Mouse (Mus musculus) CH12.LX (cell line): ENCODE results near the gene Me1. TPM values are rescaled to one million over a fixed set of nuclear protein-coding genes. Genes with fewer than 3 reads are reported as not detected.

Experiments used
- DNase-seq: peaks from one replicate; pipeline ENCODE4 v3.0.0-alpha.2; 2013; ENCODE audit errors: extremely low read depth
- H3K27ac ChIP-seq: 2 replicates; pipeline ENCODE4 v1.5.1; 2012; ENCODE audit warnings: low read depth, mild to moderate bottlenecking, control low read depth, moderate library complexity; ENCODE audit not compliant: insufficient read depth
- H3K27me3 ChIP-seq: replicated peaks from 2 replicates; pipeline ENCODE3; 2012; ENCODE audit warnings: inconsistent platforms
- H3K36me3 ChIP-seq, 2 experiments: replicated peaks in 1 of 2; 2 replicates each; pipeline versions ENCODE3 to v1.6.1; 2012; ENCODE audit warnings: inconsistent platforms in 1 of 2, low read length in 1 of 2, mild to moderate bottlenecking in 1 of 2, mixed read lengths in 1 of 2, moderate library complexity in 1 of 2; ENCODE audit not compliant: control insufficient read depth in 1 of 2, insufficient read depth in 1 of 2
- H3K4me1 ChIP-seq, 2 experiments: 2 replicates each; pipeline ENCODE4 v1.6.1; 2012; ENCODE audit warnings: inconsistent platforms in 1 of 2, moderate library complexity in 1 of 2; ENCODE audit not compliant: insufficient read depth in 2 of 2, control insufficient read depth in 1 of 2
- H3K4me2 ChIP-seq: 2 replicates; pipeline ENCODE4 v1.6.1; 2012; ENCODE audit warnings: low read depth, mild to moderate bottlenecking, control low read depth; ENCODE audit not compliant: poor library complexity, insufficient read depth, severe bottlenecking
- H3K4me3 ChIP-seq, 3 experiments: fragments of 150-350 bp in 1 of 3; sonication (generic) in 1 of 3; replicated peaks in 1 of 3; 2 replicates each; pipeline versions ENCODE3 to v1.5.1; 2011 to 2012; ENCODE audit warnings: low read depth in 2 of 3, low read length in 2 of 3, mild to moderate bottlenecking in 2 of 3, moderate library complexity in 2 of 3, control low read depth in 1 of 3, improper control_type of control experiment in 1 of 3, inconsistent platforms in 1 of 3, mixed read lengths in 1 of 3; ENCODE audit not compliant: poor library complexity in 1 of 3
- H3K79me2 ChIP-seq: replicated peaks from 2 replicates; pipeline ENCODE4 v1.6.1; 2012; ENCODE audit warnings: mild to moderate bottlenecking, moderate library complexity; ENCODE audit not compliant: control insufficient read depth, poor library complexity, insufficient read depth, severe bottlenecking; ENCODE audit errors: extremely low read depth
- H3K9ac ChIP-seq: 2 replicates; pipeline ENCODE4 v1.6.1; 2012; ENCODE audit warnings: low read depth, mild to moderate bottlenecking, control low read depth, moderate library complexity; ENCODE audit not compliant: insufficient read depth
- H3K9me3 ChIP-seq: replicated peaks from 2 replicates; pipeline ENCODE3; 2012; ENCODE audit warnings: low read length, inconsistent platforms, mixed read lengths
- CHD2 ChIP-seq: IDR thresholded peaks from 2 replicates; pipeline ENCODE4 v1.6.1; 2011; ENCODE audit warnings: low read length, improper control_type of control experiment
- CTCF ChIP-seq, 2 experiments: IDR thresholded peaks in 1 of 2; conservative IDR thresholded peaks in 1 of 2; 2 replicates each; pipeline ENCODE4 v1.5.1; 2011 to 2012; ENCODE audit warnings: low read depth in 2 of 2, low read length in 2 of 2, improper control_type of control experiment in 1 of 2, inconsistent platforms in 1 of 2, mild to moderate bottlenecking in 1 of 2, moderate library complexity in 1 of 2
- ELF1 ChIP-seq: IDR thresholded peaks from 2 replicates; pipeline ENCODE4 v1.6.1; 2014; ENCODE audit warnings: low read depth, mild to moderate bottlenecking, inconsistent platforms, low read length, improper control_type of control experiment
- GABPA ChIP-seq: IDR thresholded peaks from 2 replicates; pipeline ENCODE4 v1.6.1; 2012; ENCODE audit warnings: low read depth, low read length, improper control_type of control experiment, inconsistent platforms; ENCODE audit not compliant: insufficient replicate concordance
- HCFC1 ChIP-seq: IDR thresholded peaks from 2 replicates; pipeline ENCODE4 v1.6.1; 2012; ENCODE audit warnings: low read depth, mild to moderate bottlenecking, inconsistent platforms, low read length, improper control_type of control experiment
- MAZ ChIP-seq: IDR thresholded peaks from 2 replicates; pipeline ENCODE4 v1.6.1; 2012; ENCODE audit warnings: low read depth, mild to moderate bottlenecking, inconsistent platforms, low read length, improper control_type of control experiment, moderate library complexity
- MEF2A ChIP-seq: IDR thresholded peaks from 2 replicates; pipeline ENCODE4 v1.6.1; 2014; ENCODE audit warnings: low read depth, mild to moderate bottlenecking, inconsistent platforms, low read length, improper control_type of control experiment, borderline replicate concordance
- MXI1 ChIP-seq: IDR thresholded peaks from 2 replicates; pipeline ENCODE4 v1.6.1; 2011; ENCODE audit warnings: mild to moderate bottlenecking, low read depth, low read length, improper control_type of control experiment
- MYC ChIP-seq: IDR thresholded peaks from 2 replicates; pipeline ENCODE4 v1.6.1; 2011; ENCODE audit warnings: low read depth, mild to moderate bottlenecking, improper control_type of control experiment, low read length
- PAX5 ChIP-seq: IDR thresholded peaks from 2 replicates; pipeline ENCODE4 v1.6.1; 2012; ENCODE audit warnings: low read length, inconsistent platforms, mixed read lengths
- POLR2A ChIP-seq: IDR thresholded peaks from 2 replicates; pipeline ENCODE4 v1.6.1; 2011; ENCODE audit warnings: low read depth, mild to moderate bottlenecking, improper control_type of control experiment, low read length
- POLR2AphosphoS2 ChIP-seq: IDR thresholded peaks from 2 replicates; pipeline ENCODE4 v1.6.1; 2011; ENCODE audit warnings: low read depth, low read length, improper control_type of control experiment
- SMC3 ChIP-seq: IDR thresholded peaks from 2 replicates; pipeline ENCODE4 v1.6.1; 2011; ENCODE audit warnings: low read depth, low read length, improper control_type of control experiment
- TCF12 ChIP-seq: IDR thresholded peaks from 2 replicates; pipeline ENCODE4 v1.6.1; 2014; ENCODE audit warnings: low read depth, mild to moderate bottlenecking, inconsistent platforms, low read length, improper control_type of control experiment
- ZC3H11A ChIP-seq: IDR thresholded peaks from 2 replicates; pipeline ENCODE4 v1.6.1; 2012; ENCODE audit warnings: low read depth, mild to moderate bottlenecking, inconsistent platforms, low read length, improper control_type of control experiment
- dilution Hi-C: fragments of 300-500 bp; cut with MboI; formaldehyde crosslinking; loops from 2 replicates; pipeline ENCODE4 v1.14.3; 2020; ENCODE audit warnings: low sequenced_read_pairs; ENCODE audit not compliant: extremely low pct_unique_long_range_greater_than_20kb, extremely low pct_ligation_motif_present
- in situ Hi-C: fragments of 300-500 bp; cut with MboI; formaldehyde crosslinking; loops from 3 replicates; pipeline ENCODE4 v1.14.3; 2019; ENCODE audit warnings: low sequenced_read_pairs, low pct_ligation_motif_present, low pct_unique_long_range_greater_than_20kb, mixed read lengths
- polyA plus RNA-seq: library from polyadenylated mRNA; unstranded; fragments of >175 nt; gene quantifications from 2 replicates; pipeline ENCODE4 v1.2.1, GENCODE M21; 2012; ENCODE audit warnings: low read depth; ENCODE audit not compliant: insufficient read length
- total RNA-seq, 2 experiments: library from RNA; depleted of rRNA; stranded (reverse); fragments of 300-350 nt in 1 of 2; fragments of >200 nt in 1 of 2; gene quantifications; 2 replicates each; pipeline ENCODE4 v1.2.3; 2012 to 2014

The Me1 gene
- total and polyA plus RNA-seq, 3 experiments, result 9.4 to 39.9 (median 16.7) TPM

DNA sequence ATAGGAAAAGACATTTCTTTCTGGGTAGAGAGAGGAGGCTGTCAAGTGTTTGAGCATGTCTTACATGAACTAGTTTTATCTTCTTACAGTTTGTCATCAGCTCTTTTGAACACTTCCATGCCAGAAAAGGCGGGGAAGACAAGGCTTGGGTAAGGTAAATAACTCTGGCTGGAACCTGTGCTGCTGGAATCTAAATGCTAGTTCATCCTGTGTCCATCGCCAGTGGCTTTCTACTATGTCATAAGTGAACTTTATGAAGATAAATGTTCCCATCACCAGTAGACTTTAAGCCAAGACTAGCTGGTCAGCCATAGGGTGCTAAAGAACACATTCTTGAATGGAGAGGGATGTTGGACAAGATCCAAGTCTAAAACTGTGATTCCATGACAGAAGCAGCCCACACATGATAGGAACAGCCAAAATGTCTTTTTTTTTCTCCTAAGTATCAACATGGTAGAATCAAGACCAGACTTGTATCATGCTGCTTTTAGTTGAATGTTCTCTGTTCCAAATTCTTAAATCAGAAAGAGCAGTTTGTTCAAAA is 14.4 kb upstream of the Me1 start:
- no peaks in the 10 kb centered on the region for H3K9me3 ChIP-seq
- H3K27me3 ChIP-seq, result no peaks in the 10 kb centered on the region
- no peaks in the 10 kb centered on the region for H3K79me2 ChIP-seq
- no peak overlapping the region for H3K9ac ChIP-seq
- no peak overlapping the region for H3K27ac ChIP-seq
- dilution Hi-C loops, result no loop called here
- TF ChIP-seq CTCF (conservative IDR thresholded peaks at IDR 0.05 in 1 of 2, IDR thresholded peaks at IDR 0.05 in 1 of 2; ENCODE audit: low read depth in 2 of 2, low read length in 2 of 2), result no peak
- no peak for DNase-seq
- no peak overlapping the region for H3K4me2 ChIP-seq
- H3K4me3 ChIP-seq, result no peak overlapping the region
- no peaks in the 10 kb centered on the region; a peak in 1 of 4 replicates for H3K4me1 ChIP-seq
- H3K36me3 ChIP-seq, result no peaks in the 10 kb centered on the region
- in situ Hi-C loops, result no loop called here

DNA sequence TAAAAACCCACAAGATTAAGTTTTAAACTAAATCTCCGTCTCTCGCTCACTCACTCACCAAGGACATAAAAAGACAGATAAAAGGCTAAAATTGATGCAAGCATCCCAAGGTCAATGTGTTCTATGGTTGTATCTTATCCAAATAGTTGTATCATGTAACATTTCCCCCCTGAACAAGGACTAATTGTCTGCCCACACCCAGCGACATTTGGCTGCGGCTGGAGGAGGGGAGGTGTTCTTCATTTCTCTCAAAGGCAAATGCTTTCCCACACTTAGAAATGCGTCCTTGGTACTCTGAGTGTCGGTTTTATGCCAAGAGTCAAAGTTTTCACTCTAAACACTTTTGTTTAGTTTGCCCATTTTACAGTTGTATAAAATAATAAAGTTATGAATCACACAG is 13.2 kb upstream of the Me1 start:
- no peak overlapping the region for H3K4me3 ChIP-seq
- H3K9me3 ChIP-seq, result no peaks in the 10 kb centered on the region
- H3K27me3 ChIP-seq, result no peaks in the 10 kb centered on the region
- H3K9ac ChIP-seq, result no peak overlapping the region
- no peak overlapping the region for H3K4me2 ChIP-seq
- no peaks in the 10 kb centered on the region; a peak in 1 of 4 replicates for H3K4me1 ChIP-seq
- H3K27ac ChIP-seq, result no peak overlapping the region
- no peak for DNase-seq
- in situ Hi-C loops, result no loop called here
- TF ChIP-seq MXI1 (no peak), GABPA (no peak), MEF2A (no peak), CHD2 (no peak), HCFC1 (no peak), MAZ (no peak), CTCF (conservative IDR thresholded peaks at IDR 0.05 in 1 of 2, IDR thresholded peaks at IDR 0.05 in 1 of 2; ENCODE audit: low read depth in 2 of 2, low read length in 2 of 2) (no peak), PAX5 (no peak), TCF12 (no peak), POLR2A (no peak), POLR2AphosphoS2 (no peak), ZC3H11A (no peak)
- TF ChIP-seq, all 38 proteins: peak for 0
- no peaks in the 10 kb centered on the region for H3K36me3 ChIP-seq
- dilution Hi-C loops, result no loop called here
- H3K79me2 ChIP-seq, result no peaks in the 10 kb centered on the region

DNA sequence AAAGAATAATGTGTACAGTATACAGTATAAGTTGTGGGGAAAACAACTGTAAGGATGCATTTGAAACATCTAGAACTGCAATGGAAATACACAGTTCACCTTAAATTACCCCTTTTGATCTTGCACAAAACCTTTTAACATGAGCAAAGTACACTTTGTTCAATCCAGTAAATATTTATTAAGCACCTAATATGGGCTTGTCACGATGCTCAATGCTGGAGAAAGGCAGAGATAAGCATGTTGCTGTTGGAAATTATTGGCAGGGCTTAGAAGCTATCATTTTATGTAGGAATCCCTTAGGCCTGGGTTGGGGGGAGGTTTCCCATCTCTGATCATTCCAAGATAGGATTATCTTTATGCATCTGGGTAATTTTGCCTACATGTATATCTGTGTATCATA is 11.7 kb upstream of the Me1 start:
- in situ Hi-C loops (no loop called here), dilution Hi-C loops (no loop called here)
- DNase-seq, result no peak
- H3K27ac ChIP-seq, result no peak overlapping the region
- H3K4me1 ChIP-seq, result no peaks in the 10 kb centered on the region; a peak in 1 of 4 replicates
- H3K9ac ChIP-seq, result no peak overlapping the region
- H3K36me3 ChIP-seq, result no peaks in the 10 kb centered on the region
- H3K27me3 ChIP-seq, result no peaks in the 10 kb centered on the region
- H3K4me2 ChIP-seq, result no peak overlapping the region
- H3K4me3 ChIP-seq, result no peak overlapping the region
- TF ChIP-seq SMC3, result no peak
- no peak for TF ChIP-seq MAZ
- no peak for TF ChIP-seq ELF1
- no peak for TF ChIP-seq MYC
- H3K79me2 ChIP-seq, result no peaks in the 10 kb centered on the region
- H3K9me3 ChIP-seq, result no peaks in the 10 kb centered on the region
